Mouse (Mus musculus) MEL (cell line): ENCODE results near the gene Zfp91. TPM values are rescaled to one million over a fixed set of nuclear protein-coding genes. Genes with fewer than 3 reads are reported as not detected.
A peak's percentile ranks its signal among the peaks of the same experiment; 100 is the strongest.

Experiments used
- DNase-seq: peaks from one replicate; pipeline ENCODE4 v3.0.0; 2011; ENCODE audit warnings: low read depth, low spot score
- H3K27ac ChIP-seq: 2 replicates; pipeline ENCODE4 v1.5.1; 2012; ENCODE audit warnings: low read depth, mild to moderate bottlenecking, control low read depth, low read length, moderate library complexity; ENCODE audit not compliant: control insufficient read depth
- H3K27me3 ChIP-seq, 2 experiments: fragments of 150-350 bp in 1 of 2; sonication (generic) in 1 of 2; 2 replicates each; pipeline ENCODE4 v1.6.1; 2012; ENCODE audit warnings: low read length in 2 of 2, mild to moderate bottlenecking in 2 of 2, improper control_type of control experiment in 1 of 2, moderate library complexity in 1 of 2; ENCODE audit not compliant: insufficient read depth in 2 of 2, control insufficient read depth in 1 of 2
- H3K36me3 ChIP-seq, 2 experiments: 2 replicates each; pipeline ENCODE4 v1.6.1; 2012 to 2014; ENCODE audit warnings: low read length in 2 of 2, improper control_type of control experiment in 1 of 2, inconsistent platforms in 1 of 2, mild to moderate bottlenecking in 1 of 2; ENCODE audit not compliant: insufficient read depth in 2 of 2, control insufficient read depth in 1 of 2
- H3K4me1 ChIP-seq, 2 experiments: fragments of 150-350 bp in 1 of 2; sonication (generic) in 1 of 2; 2 replicates each; pipeline ENCODE4 v1.6.1; 2012; ENCODE audit warnings: low read length in 2 of 2, improper control_type of control experiment in 1 of 2, mild to moderate bottlenecking in 1 of 2; ENCODE audit not compliant: insufficient read depth in 2 of 2, control insufficient read depth in 1 of 2
- H3K4me3 ChIP-seq, 2 experiments: fragments of 150-350 bp in 1 of 2; sonication (generic) in 1 of 2; 2 replicates each; pipeline ENCODE4 v1.5.1; 2012; ENCODE audit warnings: low read depth in 2 of 2, low read length in 2 of 2, mild to moderate bottlenecking in 2 of 2, moderate library complexity in 2 of 2, control low read depth in 1 of 2, improper control_type of control experiment in 1 of 2; ENCODE audit not compliant: control insufficient read depth in 1 of 2, insufficient read depth in 1 of 2
- H3K79me2 ChIP-seq: 2 replicates; pipeline ENCODE4 v1.6.1; 2012; ENCODE audit warnings: mild to moderate bottlenecking, low read length, moderate library complexity; ENCODE audit not compliant: control insufficient read depth, poor library complexity, insufficient read depth
- H3K9ac ChIP-seq: 2 replicates; pipeline ENCODE4 v1.6.1; 2012; ENCODE audit warnings: low read depth, mild to moderate bottlenecking, control low read depth, low read length, moderate library complexity; ENCODE audit not compliant: control insufficient read depth, poor library complexity, severe bottlenecking
- H3K9me3 ChIP-seq: fragments of 150-350 bp; sonication (generic); replicated peaks from 2 replicates; pipeline ENCODE4 v1.6.1; 2012; ENCODE audit warnings: mild to moderate bottlenecking, low read length, improper control_type of control experiment, moderate library complexity; ENCODE audit not compliant: insufficient read depth
- CTCF ChIP-seq, 3 experiments: IDR thresholded peaks in 2 of 3; conservative IDR thresholded peaks in 1 of 3; 2 replicates each; pipeline ENCODE4 v1.5.1; 2011 to 2012; ENCODE audit warnings: low read length in 3 of 3, low read depth in 2 of 3, mild to moderate bottlenecking in 2 of 3, improper control_type of control experiment in 1 of 3, inconsistent platforms in 1 of 3, mixed read lengths in 1 of 3, moderate library complexity in 1 of 3; ENCODE audit not compliant: control insufficient read depth in 1 of 3, insufficient read depth in 1 of 3, poor library complexity in 1 of 3, severe bottlenecking in 1 of 3
- GABPA ChIP-seq: IDR thresholded peaks from 2 replicates; pipeline ENCODE4 v1.6.1; 2012; ENCODE audit warnings: low read depth, mild to moderate bottlenecking, inconsistent platforms, low read length, improper control_type of control experiment, moderate library complexity
- GATA1 ChIP-seq: IDR thresholded peaks from 2 replicates; pipeline ENCODE4 v1.6.1; 2011; ENCODE audit warnings: low read depth, low read length, improper control_type of control experiment
- MAFK ChIP-seq: IDR thresholded peaks from 2 replicates; pipeline ENCODE4 v1.6.1; 2011; ENCODE audit warnings: low read depth, mild to moderate bottlenecking, low read length, improper control_type of control experiment, borderline replicate concordance
- MEF2A ChIP-seq: IDR thresholded peaks from 2 replicates; pipeline ENCODE4 v1.6.1; 2014; ENCODE audit warnings: low read depth, mild to moderate bottlenecking, inconsistent platforms, low read length, improper control_type of control experiment; ENCODE audit not compliant: poor library complexity, insufficient replicate concordance, severe bottlenecking; ENCODE audit errors: extremely low read depth
- MYB ChIP-seq: IDR thresholded peaks from 2 replicates; pipeline ENCODE4 v1.6.1; 2011; ENCODE audit warnings: mild to moderate bottlenecking, low read depth, low read length, improper control_type of control experiment
- NRF1 ChIP-seq: IDR thresholded peaks from 2 replicates; pipeline ENCODE4 v1.6.1; 2014; ENCODE audit warnings: low read depth, mild to moderate bottlenecking, inconsistent platforms, low read length, improper control_type of control experiment, moderate library complexity; ENCODE audit not compliant: poor library complexity, insufficient read depth, severe bottlenecking
- POLR2AphosphoS5 ChIP-seq: IDR thresholded peaks from 2 replicates; pipeline ENCODE4 v1.6.1; 2012; ENCODE audit warnings: low read depth, borderline replicate concordance, mild to moderate bottlenecking, inconsistent platforms, low read length, moderate library complexity, mixed read lengths
- RAD21 ChIP-seq: IDR thresholded peaks from 2 replicates; pipeline ENCODE4 v1.6.1; 2011; ENCODE audit warnings: mild to moderate bottlenecking, low read depth, low read length, improper control_type of control experiment
- SIN3A ChIP-seq: IDR thresholded peaks from 2 replicates; pipeline ENCODE4 v1.6.1; 2012; ENCODE audit warnings: low read length, improper control_type of control experiment, inconsistent platforms
- SMC3 ChIP-seq: IDR thresholded peaks from 2 replicates; pipeline ENCODE4 v1.6.1; 2011; ENCODE audit warnings: low read depth, low read length, improper control_type of control experiment
- TAL1 ChIP-seq: IDR thresholded peaks from 2 replicates; pipeline ENCODE4 v1.6.1; 2012; ENCODE audit warnings: mild to moderate bottlenecking, inconsistent platforms, low read length, moderate library complexity, mixed read lengths
- UBTF ChIP-seq: IDR thresholded peaks from 2 replicates; pipeline ENCODE4 v1.6.1; 2012; ENCODE audit warnings: low read depth, mild to moderate bottlenecking, inconsistent platforms, low read length, improper control_type of control experiment, moderate library complexity, borderline replicate concordance; ENCODE audit not compliant: insufficient read depth
- ZC3H11A ChIP-seq: IDR thresholded peaks from 2 replicates; pipeline ENCODE4 v1.6.1; 2012; ENCODE audit warnings: low read depth, mild to moderate bottlenecking, inconsistent platforms, low read length, improper control_type of control experiment
- polyA plus RNA-seq, 2 experiments: library from polyadenylated mRNA; stranded (reverse) in 1 of 2; unstranded in 1 of 2; fragments of >175 nt in 1 of 2; fragments of >200 nt in 1 of 2; gene quantifications; 2 replicates each; pipeline versions ENCODE4 v1.2.1 to v1.2.4; 2012; ENCODE audit warnings: low replicate concordance in 2 of 2, low read depth in 1 of 2; ENCODE audit not compliant: insufficient read length in 2 of 2, insufficient read depth in 1 of 2, missing spikeins in 1 of 2
- total RNA-seq: library from RNA; depleted of rRNA; stranded (reverse); fragments of 300-350 nt; gene quantifications from 2 replicates; pipeline ENCODE4 v1.2.3, GENCODE M21; 2012

Gene Zfp91
- total and polyA plus RNA-seq, 3 experiments, result 32.3 to 148 (median 51.7) TPM

GRCm38 (mm10) chr19:12820383-12820782 lies 24.5 kb upstream of the Zfp91 start:
- no peaks in the 10 kb centered on the region for H3K79me2 ChIP-seq
- H3K4me1 ChIP-seq, result peaks cover 4 to 28% of the 10 kb centered on the region in 2 experiments; a peak in 3 of 4 replicates
- H3K27me3 ChIP-seq, result no peaks in the 10 kb centered on the region
- H3K36me3 ChIP-seq, result peaks cover 0 to 16% of the 10 kb centered on the region in 2 experiments; a peak in 2 of 4 replicates
- no peak overlapping the region for H3K4me3 ChIP-seq
- TF ChIP-seq RAD21, result peak; percentile 86
- TF ChIP-seq ZC3H11A, result peak; percentile 71
- peak; percentile 12 to 81 (median 31); a peak in 3 of 6 replicates for TF ChIP-seq CTCF (IDR thresholded peaks at IDR 0.05 in 2 of 3, conservative IDR thresholded peaks at IDR 0.05 in 1 of 3; ENCODE audit: control insufficient read depth in 1 of 3, insufficient read depth in 1 of 3, low read depth in 2 of 3, low read length in 3 of 3, poor library complexity in 1 of 3, severe bottlenecking in 1 of 3)
- no peak for TF ChIP-seq NRF1
- peak; percentile 86 for TF ChIP-seq SMC3
- no peak overlapping the region for H3K27ac ChIP-seq
- no peak overlapping the region for H3K9ac ChIP-seq
- H3K9me3 ChIP-seq, result no peaks in the 10 kb centered on the region
- DNase-seq, result peak; percentile 73

GRCm38 (mm10) chr19:12818507-12818906 lies 22.6 kb upstream of the Zfp91 start:
- no peak for DNase-seq

GRCm38 (mm10) chr19:12813883-12814282 lies 18.0 kb upstream of the Zfp91 start:
- H3K4me3 ChIP-seq, result no peak overlapping the region
- TF ChIP-seq MAFK, result peak; percentile 73
- TF ChIP-seq CTCF (IDR thresholded peaks at IDR 0.05 in 2 of 3, conservative IDR thresholded peaks at IDR 0.05 in 1 of 3; ENCODE audit: control insufficient read depth in 1 of 3, insufficient read depth in 1 of 3, low read depth in 2 of 3, low read length in 3 of 3, poor library complexity in 1 of 3, severe bottlenecking in 1 of 3), result no peak
- peaks cover 0 to 6% of the 10 kb centered on the region in 2 experiments; a peak in 2 of 4 replicates for H3K36me3 ChIP-seq
- DNase-seq, result no peak
- H3K27me3 ChIP-seq, result no peaks in the 10 kb centered on the region
- no peak overlapping the region for H3K27ac ChIP-seq
- peaks cover 8 to 19% of the 10 kb centered on the region in 2 experiments for H3K4me1 ChIP-seq
- no peak overlapping the region for H3K9ac ChIP-seq
- no peaks in the 10 kb centered on the region for H3K79me2 ChIP-seq
- no peaks in the 10 kb centered on the region for H3K9me3 ChIP-seq

More at GRCm38 (mm10) chr19:12818507-12818906, 22.6 kb upstream of the Zfp91 start:
- no peak overlapping the region for H3K9ac ChIP-seq
- peaks cover 4 to 30% of the 10 kb centered on the region in 2 experiments; a peak in 3 of 4 replicates for H3K4me1 ChIP-seq
- peaks cover 0 to 16% of the 10 kb centered on the region in 2 experiments; a peak in 2 of 4 replicates for H3K36me3 ChIP-seq
- H3K4me3 ChIP-seq, result no peak overlapping the region
- H3K27ac ChIP-seq, result no peak overlapping the region
- H3K79me2 ChIP-seq, result no peaks in the 10 kb centered on the region
- no peaks in the 10 kb centered on the region for H3K9me3 ChIP-seq
- TF ChIP-seq MYB (no peak), GATA1 (no peak), UBTF (no peak), GABPA (no peak), POLR2AphosphoS5 (no peak), RAD21 (no peak), TAL1 (no peak), MEF2A (no peak), SIN3A (no peak), SMC3 (no peak)
- TF ChIP-seq, all 39 proteins: peak for 0
- no peaks in the 10 kb centered on the region for H3K27me3 ChIP-seq
